Mouse (Mus musculus) liver, embryonic 16.5 days (tissue): Measurements from ENCODE around the gene Apon. TPM values are rescaled to one million over a fixed set of nuclear protein-coding genes. Genes with fewer than 3 reads are reported as not detected.

ENCODE experiments used
- ATAC-seq: fragments of 200-750 bp; cut with Nextera tagmentation; 2 replicates; pipeline ENCODE4 v1.8.0; 2017; ENCODE audit warnings: low read depth, mild to moderate bottlenecking, moderate number of reproducible peaks, moderate library complexity
- H3K27ac ChIP-seq: fragments of 300-500 bp; sonication (generic); 2 replicates; pipeline ENCODE4 v1.5.1; 2014; ENCODE audit warnings: mild to moderate bottlenecking, low read length
- H3K27me3 ChIP-seq: fragments of 300-500 bp; sonication (generic); 2 replicates; pipeline ENCODE4 v1.6.1; 2014; ENCODE audit warnings: low read depth, low read length, mixed read lengths; ENCODE audit not compliant: control insufficient read depth, insufficient read depth
- H3K36me3 ChIP-seq: fragments of 300-500 bp; sonication (generic); 2 replicates; pipeline ENCODE4 v1.6.1; 2014; ENCODE audit warnings: mild to moderate bottlenecking; ENCODE audit not compliant: control insufficient read depth, insufficient read depth
- H3K4me1 ChIP-seq: fragments of 300-500 bp; sonication (generic); 2 replicates; pipeline ENCODE4 v1.6.1; 2014; ENCODE audit warnings: low read depth, low read length, mixed read lengths; ENCODE audit not compliant: control insufficient read depth
- H3K4me2 ChIP-seq: fragments of 300-500 bp; sonication (generic); 2 replicates; pipeline ENCODE4 v1.6.1; 2014; ENCODE audit warnings: low read depth, low read length, mixed read lengths
- H3K4me3 ChIP-seq: fragments of 300-500 bp; sonication (generic); 2 replicates; pipeline ENCODE4 v1.5.1; 2014; ENCODE audit warnings: low read depth, mild to moderate bottlenecking, low read length
- H3K9ac ChIP-seq: fragments of 300-500 bp; sonication (generic); 2 replicates; pipeline ENCODE4 v1.6.1; 2014; ENCODE audit warnings: low read depth, low read length
- H3K9me3 ChIP-seq: fragments of 300-500 bp; sonication (generic); replicated peaks from 2 replicates; pipeline ENCODE4 v1.6.1; 2016; ENCODE audit warnings: low read length; ENCODE audit not compliant: control insufficient read depth
- WGBS: fragments of 180-500 bp; shearing (Covaris S2); extraction: QIAGEN DNeasy Blood & Tissue Kit; methylation state at CpG from one replicate; pipeline ENCODE4 v1.1.7; 2014; ENCODE audit not compliant: insufficient replicate concordance; 5-methylcytosine and 5-hydroxymethylcytosine counted together
- polyA plus RNA-seq: library from polyadenylated mRNA; unstranded; fragments of >200 nt; fragmentation: Nextera tagmentation; extraction: Ambion mirVana; gene quantifications from 2 replicates; pipeline ENCODE4 v1.2.1, GENCODE M21; 2015

Gene Apon
- polyA plus RNA-seq = 1.4 and 1.9 TPM in 2 replicates

DNA sequence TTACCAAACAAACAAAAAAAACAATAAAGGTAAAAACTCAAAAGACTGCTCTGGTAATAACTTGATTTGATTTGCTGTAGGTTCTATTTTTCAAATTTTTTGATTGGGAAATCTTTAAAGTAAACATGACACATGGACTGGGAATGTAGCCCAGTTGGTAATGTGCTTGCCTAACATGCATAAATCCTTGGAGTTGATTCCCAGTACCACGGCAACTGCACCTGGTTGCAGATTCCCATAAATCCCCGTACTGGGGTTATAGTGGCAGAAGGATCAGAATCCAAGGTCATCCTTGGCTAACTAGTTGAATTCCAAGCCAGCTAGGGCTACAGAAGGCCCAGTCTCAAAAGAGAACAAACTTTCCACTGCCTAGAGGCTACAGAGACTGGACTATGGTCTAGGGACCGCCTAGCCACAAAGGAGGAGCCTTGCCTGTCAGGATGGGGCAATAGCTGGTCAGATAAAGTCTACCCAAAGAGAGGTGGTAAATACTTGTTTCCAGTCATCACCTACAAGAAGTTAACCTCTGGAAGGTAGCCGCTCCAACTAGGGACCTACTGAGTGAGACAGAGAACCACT is at the start of gene Apon:
Gene Apon, plus strand, starts transcription at position 420 of the 579 bp plus-strand sequence.
- H3K9me3 ChIP-seq = no peaks in the 10 kb centered on the region
- no peak within 1 kb of the TSS for H3K9ac ChIP-seq
- peaks cover 35% of the 10 kb centered on the region for H3K36me3 ChIP-seq
- 67% methylated on average over 4 of the region's 4 CpGs for WGBS
- peak within 1 kb of the TSS; percentile 18 for H3K27ac ChIP-seq
- no peak within 1 kb of the TSS for H3K4me3 ChIP-seq
- H3K4me2 ChIP-seq = no peak within 1 kb of the TSS
- H3K4me1 ChIP-seq = no peaks in the 10 kb centered on the region
- no peaks in the 10 kb centered on the region for H3K27me3 ChIP-seq
- peak; percentile 48 for ATAC-seq

DNA sequence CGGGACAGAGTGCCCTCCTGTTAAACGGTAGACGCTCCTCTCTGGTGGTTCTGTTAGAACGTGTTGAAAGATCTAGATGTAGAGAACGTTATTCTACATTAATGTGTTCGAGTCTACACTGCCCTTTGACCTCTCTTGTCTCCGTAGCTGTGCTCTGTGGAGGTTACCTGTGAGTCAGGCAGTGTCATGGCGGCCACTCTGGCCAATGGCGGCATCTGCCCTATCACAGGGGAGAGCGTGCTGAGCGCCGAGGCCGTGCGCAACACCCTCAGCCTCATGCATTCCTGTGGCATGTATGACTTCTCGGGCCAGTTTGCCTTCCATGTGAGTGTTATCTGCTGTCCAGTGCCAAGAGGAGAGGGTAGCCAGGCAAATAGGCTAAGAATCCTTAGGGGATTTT is 49.0 kb upstream of the Apon start:
- ATAC-seq = no peak
- WGBS = 74% methylated on average over 15 of the region's 15 CpGs
- no peaks in the 10 kb centered on the region for H3K36me3 ChIP-seq
- H3K4me2 ChIP-seq = no peak overlapping the region
- H3K9ac ChIP-seq = no peak overlapping the region
- H3K9me3 ChIP-seq = no peaks in the 10 kb centered on the region
- no peaks in the 10 kb centered on the region for H3K27me3 ChIP-seq
- no peak overlapping the region for H3K27ac ChIP-seq
- no peak overlapping the region for H3K4me3 ChIP-seq
- peaks cover 7% of the 10 kb centered on the region for H3K4me1 ChIP-seq

DNA sequence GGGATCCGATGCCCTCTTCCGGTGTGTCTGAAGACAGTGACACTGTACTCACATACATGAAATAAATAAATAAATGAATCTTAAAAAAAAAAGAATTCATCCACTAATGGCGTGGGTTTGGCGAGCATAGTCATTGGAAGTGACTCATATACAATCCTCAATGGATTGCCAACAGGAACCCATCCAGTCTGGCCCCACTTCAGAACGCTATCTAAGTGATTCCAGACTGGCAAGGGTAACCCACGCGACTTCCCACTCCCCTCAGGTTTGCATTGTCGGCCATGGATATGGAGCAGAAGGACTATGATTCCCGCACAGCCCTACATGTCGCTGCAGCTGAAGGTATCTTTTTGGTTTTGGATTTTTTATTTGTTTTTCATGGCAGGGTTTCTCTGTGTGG is 45.6 kb upstream of the Apon start:
- Histone ChIP-seq H3K4me2 (no peak overlapping the region), H3K9me3 (no peaks in the 10 kb centered on the region), H3K4me1 (peaks cover 27% of the 10 kb centered on the region), H3K9ac (no peak overlapping the region), H3K27ac (no peak overlapping the region), H3K4me3 (no peak overlapping the region), H3K36me3 (no peaks in the 10 kb centered on the region), H3K27me3 (no peaks in the 10 kb centered on the region)
- 77% methylated on average over 10 of the region's 10 CpGs for WGBS
- ATAC-seq = no peak

DNA sequence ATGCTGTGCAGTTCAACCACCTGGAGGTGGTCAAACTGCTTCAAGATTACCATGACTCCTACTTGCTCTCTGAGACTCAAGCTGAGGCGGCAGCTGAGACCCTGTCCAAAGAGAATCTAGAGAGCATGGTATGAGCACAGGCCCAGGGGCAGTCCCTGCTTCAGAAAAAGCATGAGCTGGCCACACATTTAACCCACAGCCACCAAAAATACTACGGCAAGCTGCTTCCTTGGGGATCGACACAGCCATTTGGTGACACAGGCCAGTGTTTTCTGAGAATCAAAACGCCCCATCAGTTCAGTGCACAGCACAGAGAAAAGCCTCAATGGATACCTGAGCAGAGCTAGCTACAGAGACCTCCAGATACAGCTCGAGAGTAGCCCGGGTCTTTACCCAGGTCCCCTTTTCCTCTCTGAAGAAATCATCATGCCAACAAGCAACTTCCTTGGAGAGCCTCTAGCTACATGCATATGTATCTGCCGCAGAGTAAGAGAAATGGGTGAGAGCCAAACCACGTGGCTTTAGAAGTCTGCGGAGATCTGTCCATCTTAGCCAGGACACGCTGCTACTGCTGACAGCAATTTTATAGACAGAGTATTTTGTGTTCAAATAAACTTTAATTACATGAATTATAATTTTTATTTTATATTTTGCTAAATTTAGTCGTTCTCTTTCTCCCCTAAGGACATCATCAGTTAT is 44.4 kb upstream of the Apon start:
- H3K4me1 ChIP-seq = peaks cover 25% of the 10 kb centered on the region
- no peak overlapping the region for H3K4me2 ChIP-seq
- no peak for ATAC-seq
- H3K9me3 ChIP-seq = no peaks in the 10 kb centered on the region
- H3K36me3 ChIP-seq = no peaks in the 10 kb centered on the region
- H3K9ac ChIP-seq = no peak overlapping the region
- 79% methylated on average over 11 of the region's 11 CpGs for WGBS
- H3K27ac ChIP-seq = no peak overlapping the region
- no peak overlapping the region for H3K4me3 ChIP-seq
- no peaks in the 10 kb centered on the region for H3K27me3 ChIP-seq

DNA sequence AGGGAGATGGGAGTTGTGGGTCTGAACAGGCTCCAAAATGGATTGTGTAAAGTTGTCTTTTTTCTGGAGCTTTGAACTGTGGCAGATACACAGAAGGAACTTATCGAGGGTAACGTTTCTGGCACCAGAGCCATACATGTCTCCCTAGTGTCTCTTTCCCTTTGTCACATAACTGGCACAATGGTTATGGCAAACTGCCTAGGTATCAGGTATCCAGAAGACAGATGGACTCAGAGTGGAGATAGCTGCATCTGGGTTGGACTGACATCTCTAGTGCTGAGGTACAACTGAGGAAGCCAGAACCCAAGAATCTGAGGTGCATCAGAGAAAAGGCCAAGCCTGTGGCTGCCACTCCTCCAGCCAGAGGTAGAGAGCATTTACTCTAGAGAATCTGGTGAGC is 43.8 kb upstream of the Apon start:
- Histone ChIP-seq H3K4me1 (peaks cover 22% of the 10 kb centered on the region), H3K9me3 (no peaks in the 10 kb centered on the region), H3K36me3 (no peaks in the 10 kb centered on the region), H3K27ac (no peak overlapping the region), H3K4me3 (no peak overlapping the region), H3K9ac (no peak overlapping the region), H3K4me2 (no peak overlapping the region; the same call in 1 of the 2 replicates), H3K27me3 (no peaks in the 10 kb centered on the region)
- WGBS = 72% methylated on average over 2 of the region's 2 CpGs
- no peak for ATAC-seq

DNA sequence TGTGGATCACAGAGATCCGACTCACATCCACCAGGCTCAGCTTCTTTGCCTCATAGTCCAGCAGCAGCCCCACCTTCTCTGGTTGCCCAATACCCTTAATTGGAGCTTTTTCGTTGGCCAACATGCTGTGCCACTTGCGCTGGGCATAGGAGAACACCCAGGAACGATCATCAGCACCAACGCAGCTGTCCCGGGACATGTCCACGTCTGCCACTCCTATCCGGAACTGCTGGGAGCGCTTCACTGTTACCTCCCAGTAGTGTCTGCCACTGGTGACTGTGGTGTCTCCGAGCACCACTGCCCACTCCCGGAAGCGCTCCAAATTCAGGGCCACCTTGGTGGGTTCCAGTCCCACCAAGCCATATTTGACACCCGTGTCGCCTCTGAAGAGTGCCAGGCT is 42.9 kb upstream of the Apon start:
- 12% methylated on average over 14 of the region's 14 CpGs for WGBS
- no peaks in the 10 kb centered on the region for H3K27me3 ChIP-seq
- H3K4me2 ChIP-seq = peak overlapping the region; percentile 80
- H3K4me3 ChIP-seq = peak overlapping the region; percentile 74
- H3K9ac ChIP-seq = peak overlapping the region; percentile 43
- ATAC-seq = peak; percentile 20
- H3K4me1 ChIP-seq = peaks cover 22% of the 10 kb centered on the region
- H3K9me3 ChIP-seq = no peaks in the 10 kb centered on the region
- H3K36me3 ChIP-seq = no peaks in the 10 kb centered on the region
- H3K27ac ChIP-seq = no peak overlapping the region

DNA sequence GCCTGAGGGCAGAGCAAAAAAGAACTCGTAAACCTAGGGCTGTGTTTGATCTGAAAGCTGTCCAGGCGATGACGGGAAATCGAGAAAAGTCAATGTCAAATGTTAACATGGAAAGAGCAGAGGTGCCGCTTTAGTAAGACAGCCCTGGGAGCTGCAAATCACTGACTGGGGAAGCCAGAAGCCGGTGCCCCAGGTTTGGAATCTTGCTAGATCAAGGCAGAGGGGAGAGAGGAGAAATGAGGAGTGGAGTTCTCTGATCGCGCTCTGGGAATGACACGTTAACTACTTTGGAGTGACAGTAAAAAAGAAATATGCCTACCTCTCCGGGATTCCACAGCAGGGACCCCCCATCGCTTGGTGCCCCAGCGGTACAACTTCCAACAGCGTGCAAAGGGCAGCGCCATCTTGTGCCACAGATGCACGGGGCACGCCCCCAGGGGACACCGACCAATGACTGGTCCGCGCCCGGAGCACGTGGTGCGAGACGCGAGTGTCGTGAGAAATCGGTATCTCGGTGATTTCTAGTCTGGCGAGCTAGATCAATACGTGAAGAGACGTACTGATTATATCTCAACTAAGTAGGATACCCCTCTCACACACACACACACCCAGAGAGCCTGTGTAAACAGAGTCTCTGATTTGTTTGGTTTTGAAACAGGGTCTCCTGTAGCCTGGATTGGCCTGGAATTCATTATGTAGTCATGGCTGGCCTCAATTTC is 42.3 kb upstream of the Apon start, which contains the start of gene Spryd4:
Gene Spryd4, minus strand, starts transcription at position 418 of the 719 bp plus-strand sequence.
- Histone ChIP-seq H3K36me3 (no peaks in the 10 kb centered on the region), H3K9ac (peak within 1 kb of the TSS; percentile 43), H3K27ac (peak within 1 kb of the TSS; percentile 67), H3K4me3 (peak within 1 kb of the TSS; percentile 74), H3K4me2 (peak within 1 kb of the TSS; percentile 80), H3K27me3 (no peaks in the 10 kb centered on the region), H3K9me3 (no peaks in the 10 kb centered on the region), H3K4me1 (peaks cover 22% of the 10 kb centered on the region)
- ATAC-seq = peak; percentile 94
- under 1% methylated on average over 30 of the region's 30 CpGs for WGBS

DNA sequence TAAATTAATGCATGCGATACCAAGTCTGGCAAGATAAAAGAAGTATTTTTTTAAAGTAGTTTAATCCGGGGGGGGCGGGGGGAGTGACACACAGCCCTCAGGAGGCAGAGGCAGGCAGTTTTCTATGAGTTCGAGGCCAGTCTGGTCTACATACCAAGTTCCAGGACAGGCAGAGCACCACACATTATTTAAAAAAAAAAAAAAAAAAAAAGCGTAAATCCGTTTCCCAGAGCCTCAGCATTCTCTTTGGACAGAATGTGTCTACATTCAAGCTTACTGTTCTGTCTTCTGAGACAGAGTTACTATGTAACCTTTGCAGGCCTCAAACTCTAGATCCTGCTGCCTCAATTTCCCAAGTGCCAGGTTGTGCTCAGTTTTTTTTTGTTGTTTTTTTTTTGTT is 41.7 kb upstream of the Apon start:
- Histone ChIP-seq H3K27me3 (no peaks in the 10 kb centered on the region), H3K36me3 (no peaks in the 10 kb centered on the region), H3K9me3 (no peaks in the 10 kb centered on the region), H3K4me1 (peaks cover 22% of the 10 kb centered on the region), H3K4me3 (peak overlapping the region; percentile 74), H3K9ac (peak overlapping the region; percentile 40; the same call in 1 of the 2 replicates), H3K4me2 (peak overlapping the region; percentile 80), H3K27ac (peak overlapping the region; percentile 67)
- no peak for ATAC-seq
- WGBS = 40% methylated on average over 6 of the region's 6 CpGs
